Mouse (Mus musculus) right cerebral cortex, adult 2 months (tissue): ENCODE measurements around the gene Ctrl.
A peak's percentile ranks its signal among the peaks of the same experiment; 100 is the strongest.

Experiments used
- DNase-seq, 2 experiments: peaks; one replicate each; pipeline ENCODE4 v3.0.0; 2021 to 2022; ENCODE audit warnings: low spot score in 2 of 2

Ctrl gene

GRCm38 (mm10) chr8:105937496-105938305 lies 4.0 kb upstream of the Ctrl start:
- peak; percentile 62 to 74 for DNase-seq

GRCm38 (mm10) chr8:105936866-105937475 lies 3.3 kb upstream of the Ctrl start:
- peak; percentile 84 to 87 for DNase-seq

- DNase-seq = no peak
Measured at GRCm38 (mm10) chr8:105935863-105936603, 2.4 kb upstream of the Ctrl start.

- no peak for DNase-seq
Measured at GRCm38 (mm10) chr8:105935105-105935504, 1.4 kb upstream of the Ctrl start.

- DNase-seq = no peak
Measured at GRCm38 (mm10) chr8:105932525-105932924, 1.1 kb downstream of the Ctrl start.

- DNase-seq = peak; percentile 39 to 55
Measured at GRCm38 (mm10) chr8:105931271-105931670, 2.4 kb downstream of the Ctrl start.

- DNase-seq = peak; percentile 82 to 91
Measured at GRCm38 (mm10) chr8:105930602-105931001, 3.1 kb downstream of the Ctrl start.

- DNase-seq = peak; percentile 52
Measured at GRCm38 (mm10) chr8:105925123-105925522, 8.5 kb downstream of the Ctrl start.

GRCm38 (mm10) chr8:105919390-105919789 lies 14.3 kb downstream of the Ctrl start:
- no peak for DNase-seq

GRCm38 (mm10) chr8:105900941-105901616 lies 32.6 kb downstream of the Ctrl start:
- no peak for DNase-seq

- peak; percentile 90 to 91 for DNase-seq
Measured at GRCm38 (mm10) chr8:105900180-105900940, 33.3 kb downstream of the Ctrl start, which contains the start of gene Pskh1. Gene Pskh1 (plus strand): TSS chr8:105900441.

- DNase-seq = no peak
Measured at GRCm38 (mm10) chr8:105897801-105898480, 35.7 kb downstream of the Ctrl start.

- peak; percentile 68 to 83 for DNase-seq
Measured at GRCm38 (mm10) chr8:105893339-105893738, 40.3 kb downstream of the Ctrl start, which contains the start of gene Nrn1l. Gene Nrn1l (plus strand): TSS chr8:105893567.

GRCm38 (mm10) chr8:105892432-105892831 lies 41.2 kb downstream of the Ctrl start:
- peak in 1 of 2 experiments; percentile 60 for DNase-seq

- DNase-seq = peak in 1 of 2 experiments; percentile 62
Measured at GRCm38 (mm10) chr8:105890870-105891269, 42.8 kb downstream of the Ctrl start.

- DNase-seq = no peak
Measured at GRCm38 (mm10) chr8:105889756-105890465, 43.8 kb downstream of the Ctrl start.
